Comparison of ENCODE assay signal across 22 mouse cellular contexts in genomic region chr8:107484956-107485355, GRCm38 (mm10).
"Had no signal": no experiment of that assay in that cellular context is flagged by ENCODE, and none has a peak within 500 bp of the region (broad histone marks: within the 10 kb centered on the region; RNA-seq: fewer than 3 reads in every experiment).

No protein-coding gene starts in this region.

- ATAC-seq: hindbrain, postnatal 0 days; intestine, embryonic 16.5 days had no signal

- H3K4me3 ChIP-seq: gastrocnemius, adult 2 months; heart, embryonic 10.5 days; heart, embryonic 13.5 days; heart, embryonic 15.5 days; hindbrain, embryonic 13.5 days; hindbrain, embryonic 15.5 days; layer of hippocampus, adult 2 months; left cerebral cortex, adult 2 months; liver, embryonic 13.5 days; liver, embryonic 15.5 days had no signal

- H3K27ac ChIP-seq: gastrocnemius, adult 2 months; heart, embryonic 10.5 days; heart, embryonic 13.5 days; heart, embryonic 15.5 days; hindbrain, embryonic 13.5 days; hindbrain, embryonic 15.5 days; hindbrain, postnatal 0 days; layer of hippocampus, adult 2 months; left cerebral cortex, adult 2 months; liver, embryonic 13.5 days; liver, embryonic 15.5 days had no signal

- DNase-seq: gastrocnemius, adult 2 months; gastrocnemius, postnatal 10 days; gastrocnemius, postnatal 25 days; heart, adult 18-20 months; heart, postnatal 14 days; heart, postnatal 36 days; kidney, adult 11 months; kidney, adult 8-10 months; kidney, postnatal 10 days; kidney, postnatal 25 days; kidney, postnatal 4 days; liver, embryonic 13.5 days had no signal

- H3K9me3 ChIP-seq: heart, embryonic 10.5 days; heart, embryonic 13.5 days; heart, embryonic 15.5 days; hindbrain, embryonic 13.5 days; hindbrain, embryonic 15.5 days; liver, embryonic 13.5 days; liver, embryonic 15.5 days had no signal

- H3K27me3 ChIP-seq: heart, embryonic 13.5 days; heart, embryonic 15.5 days; hindbrain, embryonic 13.5 days; hindbrain, embryonic 15.5 days; liver, embryonic 13.5 days; liver, embryonic 15.5 days had no signal

- H3K4me2 ChIP-seq: heart, embryonic 13.5 days; heart, embryonic 15.5 days; hindbrain, embryonic 13.5 days; hindbrain, embryonic 15.5 days; liver, embryonic 13.5 days; liver, embryonic 15.5 days had no signal

- H3K9ac ChIP-seq: heart, embryonic 13.5 days; heart, embryonic 15.5 days; hindbrain, embryonic 13.5 days; hindbrain, embryonic 15.5 days; liver, embryonic 13.5 days; liver, embryonic 15.5 days had no signal
